Mouse (Mus musculus): ENCODE measurements around the gene Ctdnep1. TPM values are rescaled to one million over a fixed set of nuclear protein-coding genes. Genes with fewer than 3 reads are reported as not detected.

The Ctdnep1 gene
- 253 and 255 TPM in 2 replicates for polyA plus RNA-seq (2012)

GRCm38 (mm10) chr11:69981141-69981762 lies at the start of gene Ctdnep1:
TSS of gene Ctdnep1 (plus strand) at chr11:69981156.

GRCm38 (mm10) chr11:69935137-69935879 lies 45.6 kb upstream of the Ctdnep1 start, which contains the start of gene Ybx2:
TSS of gene Ybx2 (plus strand) at chr11:69935796.

GRCm38 (mm10) chr11:69948066-69948762 lies 32.7 kb upstream of the Ctdnep1 start, which contains the start of gene Slc2a4:
TSS of gene Slc2a4 (minus strand) at chr11:69948188.

GRCm38 (mm10) chr11:69964650-69965270 lies 16.2 kb upstream of the Ctdnep1 start, which contains the start of gene Cldn7:
TSS of gene Cldn7 (plus strand) at chr11:69964779.

GRCm38 (mm10) chr11:69982225-69982624 lies 1.3 kb downstream of the Ctdnep1 start, which contains the start of gene Elp5:
TSS of gene Elp5 (minus strand) at chr11:69982517.

GRCm38 (mm10) chr11:69990850-69991691 lies 10.1 kb downstream of the Ctdnep1 start, which contains the start of gene Gabarap:
TSS of gene Gabarap (plus strand) at chr11:69991143.

GRCm38 (mm10) chr11:69995391-69995960 lies 14.5 kb downstream of the Ctdnep1 start, which contains the start of gene Phf23:
TSS of gene Phf23 (plus strand) at chr11:69995777.

GRCm38 (mm10) chr11:70000396-70000898 lies 19.5 kb downstream of the Ctdnep1 start, which contains the start of gene Dvl2:
TSS of gene Dvl2 (plus strand) at chr11:70000595.

GRCm38 (mm10) chr11:70014880-70015558 lies 34.1 kb downstream of the Ctdnep1 start, which contains the start of gene Acadvl:
TSS of gene Acadvl (minus strand) at chr11:70015411.

GRCm38 (mm10) chr11:70016669-70017068 lies 35.7 kb downstream of the Ctdnep1 start, which contains the start of gene Dlg4:
TSS of gene Dlg4 (plus strand) at chr11:70016942.

Other genes starting within 250 kb of the Ctdnep1 start
- 82.4 and 83.8 TPM in 2 replicates for gene Polr2a, start 222.5 kb upstream of the Ctdnep1 start, polyA plus RNA-seq (2012)
- not detected in 2 replicates for gene Slc35g3, start 219.2 kb upstream of the Ctdnep1 start, polyA plus RNA-seq (2012)
- gene Zbtb4, start 215.2 kb upstream of the Ctdnep1 start, polyA plus RNA-seq (2012) = 3.7 and 6.1 TPM in 2 replicates
- 1.1 and 1.2 TPM in 2 replicates for gene Chrnb1, start 185.2 kb upstream of the Ctdnep1 start, polyA plus RNA-seq (2012)
- 1.1 and 1.4 TPM in 2 replicates for gene Fgf11, start 179.3 kb upstream of the Ctdnep1 start, polyA plus RNA-seq (2012)
- 0.03 TPM in 1 of 2 replicates, not detected in the other for gene Tmem102, start 175.5 kb upstream of the Ctdnep1 start, polyA plus RNA-seq (2012)
- gene Gm39566, start 165.9 kb upstream of the Ctdnep1 start, polyA plus RNA-seq (2012) = not detected in 2 replicates
- gene Spem2, start 162.7 kb upstream of the Ctdnep1 start, polyA plus RNA-seq (2012) = not detected in 2 replicates
- gene Spem1, start 159.0 kb upstream of the Ctdnep1 start, polyA plus RNA-seq (2012) = 0.11 TPM in 1 of 2 replicates, not detected in the other
- 40.3 and 57.2 TPM in 2 replicates for gene Nlgn2, start 143.4 kb upstream of the Ctdnep1 start, polyA plus RNA-seq (2012)
- gene Tmem256, start 142.6 kb upstream of the Ctdnep1 start, polyA plus RNA-seq (2012) = 437 and 678 TPM in 2 replicates
- 149 and 165 TPM in 2 replicates for gene Plscr3, start 134.8 kb upstream of the Ctdnep1 start, polyA plus RNA-seq (2012)
- gene Tnk1, start 122.4 kb upstream of the Ctdnep1 start, polyA plus RNA-seq (2012) = 0.27 and 0.99 TPM in 2 replicates
- gene Tmem95, start 103.1 kb upstream of the Ctdnep1 start, polyA plus RNA-seq (2012) = not detected in 2 replicates
- 1.2 and 1.7 TPM in 2 replicates for gene Kctd11, start 99.8 kb upstream of the Ctdnep1 start, polyA plus RNA-seq (2012)
- 138 and 178 TPM in 2 replicates for gene Acap1, start 85.6 kb upstream of the Ctdnep1 start, polyA plus RNA-seq (2012)
- gene 2810408A11Rik, start 80.2 kb upstream of the Ctdnep1 start, polyA plus RNA-seq (2012) = 1.7 and 2.8 TPM in 2 replicates
- gene Neurl4, start 80.1 kb upstream of the Ctdnep1 start, polyA plus RNA-seq (2012) = 79.1 and 86.6 TPM in 2 replicates
- gene Gps2, start 67.3 kb upstream of the Ctdnep1 start, polyA plus RNA-seq (2012) = 173 and 210 TPM in 2 replicates
- 2,243 and 2,337 TPM in 2 replicates for gene Eif5a, start 59.2 kb upstream of the Ctdnep1 start, polyA plus RNA-seq (2012)
- 1.3 and 1.6 TPM in 2 replicates for gene Ybx2, start 45.4 kb upstream of the Ctdnep1 start, polyA plus RNA-seq (2012)
- gene Slc2a4, start 33.0 kb upstream of the Ctdnep1 start, polyA plus RNA-seq (2012) = 0.54 and 1.5 TPM in 2 replicates
- 0.12 TPM in 1 of 2 replicates, not detected in the other for gene Cldn7, start 16.4 kb upstream of the Ctdnep1 start, polyA plus RNA-seq (2012)
- 12.4 and 14.3 TPM in 2 replicates for gene Elp5, start 1.4 kb downstream of the Ctdnep1 start, polyA plus RNA-seq (2012)
- gene Gabarap, start 10.0 kb downstream of the Ctdnep1 start, polyA plus RNA-seq (2012) = 379 and 448 TPM in 2 replicates
- 73.1 and 84.1 TPM in 2 replicates for gene Phf23, start 14.6 kb downstream of the Ctdnep1 start, polyA plus RNA-seq (2012)
- 50.0 and 50.7 TPM in 2 replicates for gene Dvl2, start 19.4 kb downstream of the Ctdnep1 start, polyA plus RNA-seq (2012)
- gene Acadvl, start 34.3 kb downstream of the Ctdnep1 start, polyA plus RNA-seq (2012) = 22.8 and 23.6 TPM in 2 replicates
- gene Dlg4, start 35.8 kb downstream of the Ctdnep1 start, polyA plus RNA-seq (2012) = 22.0 and 24.1 TPM in 2 replicates
- gene Asgr1, start 72.9 kb downstream of the Ctdnep1 start, polyA plus RNA-seq (2012) = not detected in 2 replicates
- 0.37 and 0.61 TPM in 2 replicates for gene Asgr2, start 111.5 kb downstream of the Ctdnep1 start, polyA plus RNA-seq (2012)
- 2.7 and 3.7 TPM in 2 replicates for gene Mgl2, start 149.2 kb downstream of the Ctdnep1 start, polyA plus RNA-seq (2012)
- 0.88 and 1.1 TPM in 2 replicates for gene Clec10a, start 175.0 kb downstream of the Ctdnep1 start, polyA plus RNA-seq (2012)
- 1.4 and 5.3 TPM in 2 replicates for gene Slc16a11, start 231.6 kb downstream of the Ctdnep1 start, polyA plus RNA-seq (2012)
- gene Slc16a13, start 239.9 kb downstream of the Ctdnep1 start, polyA plus RNA-seq (2012) = 5.9 and 7.7 TPM in 2 replicates
- gene Bcl6b, start 248.6 kb downstream of the Ctdnep1 start, polyA plus RNA-seq (2012) = 0.66 and 0.68 TPM in 2 replicates

Measured in megakaryocyte-erythroid progenitor cell, adult 5 weeks (primary cell).